Mouse (Mus musculus): Measurements from ENCODE around the gene Taf10.
"Not testable (repeated sequence)": the region's sequence is repeated elsewhere in the genome, so short reads cannot be mapped to it uniquely, and the experiment has no call there.

GRCm38 (mm10) chr7:105743246-105743925 is 775 bp downstream of the Taf10 start:
- TF ChIP-seq CTCF (IDR thresholded peaks at IDR 0.05; ENCODE audit: low read depth, low read length); POLR2A (IDR thresholded peaks at IDR 0.05; ENCODE audit: extremely low read depth, insufficient read depth, low read length): not testable (repeated sequence)
